Mouse (Mus musculus) heart, adult 2 months (tissue): Measurements from ENCODE around the gene Bmper.

Source experiments
- CTCF ChIP-seq: fragments of 200-600 bp; IDR thresholded peaks from 2 replicates; pipeline ENCODE4 v1.8.1; 2022; ENCODE audit warnings: antibody characterized with exemption, mild to moderate bottlenecking, moderate library complexity
- POLR2A ChIP-seq: fragments of 200-500 bp; IDR thresholded peaks from 2 replicates; pipeline ENCODE4 v1.6.1; 2011; ENCODE audit warnings: mild to moderate bottlenecking, low read depth, low read length, control low read depth; ENCODE audit not compliant: insufficient read depth

DNA sequence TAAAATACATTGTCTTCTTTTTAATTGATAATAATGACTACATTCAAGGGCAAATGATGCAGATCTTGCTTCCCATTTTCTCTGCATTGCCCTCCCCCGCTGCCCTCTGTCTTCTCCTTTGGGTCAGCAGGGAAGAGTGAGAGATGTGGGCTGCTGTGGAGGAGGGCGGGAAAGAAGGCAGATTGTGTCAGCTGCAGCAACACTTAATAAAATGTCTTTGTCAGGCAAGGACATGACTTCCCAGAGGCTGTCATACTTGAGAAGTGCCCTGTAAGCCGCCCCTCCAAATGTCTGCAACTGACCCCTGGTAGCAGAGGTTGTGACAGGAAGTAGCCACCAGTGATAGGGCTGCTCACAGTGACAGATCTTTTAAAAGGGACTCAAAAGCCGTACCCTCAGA, 83.3 kb downstream of the Bmper start:
- TF ChIP-seq CTCF (no peak), POLR2A (no peak)
